In the genomic region with DNA sequence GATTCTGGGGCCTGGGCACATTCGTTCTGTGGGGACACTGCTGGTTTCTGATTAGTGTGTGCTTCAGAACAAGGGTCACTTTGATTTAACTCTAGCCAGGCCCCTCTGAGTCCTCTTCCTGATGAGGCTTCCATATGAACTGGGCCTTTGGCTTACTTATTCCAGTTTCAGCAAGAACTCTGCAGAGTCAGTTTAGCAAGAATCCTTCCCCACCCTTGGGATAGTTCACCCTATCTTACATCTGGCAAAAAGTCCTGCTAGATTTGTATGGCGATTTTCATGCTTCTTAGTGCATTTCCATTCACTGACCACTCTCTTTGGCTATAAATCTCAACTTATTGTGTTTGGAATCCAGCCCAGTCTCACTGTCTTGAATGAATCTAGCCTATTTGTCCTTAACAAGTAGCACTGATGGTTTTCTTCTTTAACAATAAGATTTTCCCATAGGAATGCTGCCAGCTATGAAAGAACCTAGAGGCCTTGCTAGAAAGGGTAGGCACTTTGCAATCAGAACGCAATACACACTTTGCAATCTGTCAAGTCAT, we compare ENCODE assay signal across 21 mouse cellular contexts.
A peak's percentile ranks its signal among the peaks of the same experiment; 100 is the strongest.
DNase-seq lines count a peak whose midpoint lies in the region; ATAC-seq and TF ChIP-seq lines count a peak whose summit lies in the region.
"Had no signal": no experiment of that assay in that cellular context is flagged by ENCODE, and none has a peak within 500 bp of the region (broad histone marks: within the 10 kb centered on the region; RNA-seq: fewer than 3 reads in every experiment).

No protein-coding gene starts in this region.

- H3K9ac ChIP-seq in hindbrain, postnatal 0 days (replicated peaks; ENCODE audit: low read length), result no peak overlapping the region
- H3K9ac ChIP-seq in hindbrain, embryonic 14.5 days, result no peak overlapping the region
- H3K9ac ChIP-seq in lung, embryonic 14.5 days, result no peak overlapping the region
- no peak overlapping the region for H3K9ac ChIP-seq in neural tube, embryonic 14.5 days (replicated peaks; ENCODE audit: low read depth, low read length)
- H3K9ac ChIP-seq: hindbrain, embryonic 15.5 days; neural tube, embryonic 13.5 days had no signal

- no peak for ATAC-seq in hindbrain, postnatal 0 days
- ATAC-seq in hindbrain, embryonic 14.5 days (ENCODE audit: low FRiP score), result no peak
- ATAC-seq in lung, embryonic 14.5 days (ENCODE audit: insufficient read depth), result peak; percentile 74
- peak; percentile 38; the same call in 1 of the 2 replicates for ATAC-seq in neural tube, embryonic 14.5 days (ENCODE audit: low read depth)
- ATAC-seq: intestine, embryonic 16.5 days had no signal

- WGBS in hindbrain, postnatal 0 days, result 46% methylated on average over 3 of the region's 3 CpGs
- WGBS in hindbrain, embryonic 14.5 days, result 57% methylated on average over 3 of the region's 3 CpGs
- WGBS in lung, embryonic 14.5 days, result 36% methylated on average over 3 of the region's 3 CpGs
- 12% methylated on average over 3 of the region's 3 CpGs for WGBS in neural tube, embryonic 14.5 days

- no peak overlapping the region for H3K4me2 ChIP-seq in hindbrain, postnatal 0 days (ENCODE audit: low read depth, low read length)
- H3K4me2 ChIP-seq in hindbrain, embryonic 14.5 days (replicated peaks), result no peak overlapping the region
- H3K4me2 ChIP-seq in lung, embryonic 14.5 days, result no peak overlapping the region
- no peak overlapping the region for H3K4me2 ChIP-seq in neural tube, embryonic 14.5 days (ENCODE audit: low read depth, low read length)
- H3K4me2 ChIP-seq: hindbrain, embryonic 15.5 days; liver, embryonic 11.5 days; neural tube, embryonic 13.5 days had no signal

- peak; percentile 13 for DNase-seq in hindbrain, postnatal 0 days (ENCODE audit: low spot score)
- DNase-seq in hindbrain, embryonic 14.5 days (ENCODE audit: low spot score), result no peak
- DNase-seq in lung, embryonic 14.5 days, result peak; percentile 85
- DNase-seq in lung, postnatal 4 days, result no peak
- no peak for DNase-seq in testis, postnatal 14 days (ENCODE audit: low spot score)
- DNase-seq in ovary, adult 18-20 months (ENCODE audit: low spot score), result no peak
- DNase-seq: adrenal gland, postnatal 14 days; cerebellum, adult 11-12 months; cerebellum, postnatal 14 days; gastrocnemius, postnatal 10 days; heart, adult 18-20 months; heart, postnatal 36 days; left cerebral cortex, postnatal 4 days; right cerebral cortex, postnatal 25 days; thymus, adult 2 months had no signal

- no peaks in the 10 kb centered on the region for H3K4me1 ChIP-seq in hindbrain, postnatal 0 days (ENCODE audit: insufficient read depth, low read length)
- no peaks in the 10 kb centered on the region for H3K4me1 ChIP-seq in hindbrain, embryonic 14.5 days (replicated peaks; ENCODE audit: control insufficient read depth, insufficient read depth, low read length)
- H3K4me1 ChIP-seq in lung, embryonic 14.5 days (ENCODE audit: insufficient read depth), result no peaks in the 10 kb centered on the region
- no peaks in the 10 kb centered on the region for H3K4me1 ChIP-seq in testis, adult 2 months (ENCODE audit: control insufficient read depth, insufficient read depth, low read length)
- no peaks in the 10 kb centered on the region for H3K4me1 ChIP-seq in neural tube, embryonic 14.5 days (ENCODE audit: control insufficient read depth, insufficient read depth, low read length)
- H3K4me1 ChIP-seq: hindbrain, embryonic 15.5 days had no signal

- H3K36me3 ChIP-seq in hindbrain, postnatal 0 days (ENCODE audit: insufficient read depth, low read length), result no peaks in the 10 kb centered on the region
- H3K36me3 ChIP-seq in hindbrain, embryonic 14.5 days (replicated peaks; ENCODE audit: control insufficient read depth, insufficient read depth), result no peaks in the 10 kb centered on the region
- H3K36me3 ChIP-seq in lung, embryonic 14.5 days (ENCODE audit: insufficient read depth), result no peaks in the 10 kb centered on the region
- no peaks in the 10 kb centered on the region for H3K36me3 ChIP-seq in testis, adult 2 months (ENCODE audit: control insufficient read depth, insufficient read depth, low read length)
- no peaks in the 10 kb centered on the region for H3K36me3 ChIP-seq in neural tube, embryonic 14.5 days (ENCODE audit: control insufficient read depth, insufficient read depth, low read length)
- H3K36me3 ChIP-seq: hindbrain, embryonic 15.5 days; neural tube, embryonic 13.5 days had no signal

- H3K27me3 ChIP-seq in hindbrain, postnatal 0 days (ENCODE audit: insufficient read depth, low read length), result no peaks in the 10 kb centered on the region
- H3K27me3 ChIP-seq in hindbrain, embryonic 14.5 days (ENCODE audit: control insufficient read depth, insufficient read depth, low read length), result no peaks in the 10 kb centered on the region
- H3K27me3 ChIP-seq in lung, embryonic 14.5 days (ENCODE audit: insufficient read depth, low read length), result no peaks in the 10 kb centered on the region
- H3K27me3 ChIP-seq in testis, adult 2 months (ENCODE audit: control insufficient read depth, insufficient read depth, low read length), result no peaks in the 10 kb centered on the region
- H3K27me3 ChIP-seq in neural tube, embryonic 14.5 days (ENCODE audit: control insufficient read depth, insufficient read depth, low read length), result no peaks in the 10 kb centered on the region
- H3K27me3 ChIP-seq: hindbrain, embryonic 15.5 days; neural tube, embryonic 13.5 days had no signal

- no peak overlapping the region for H3K4me3 ChIP-seq in hindbrain, postnatal 0 days (ENCODE audit: low read length)
- no peak overlapping the region for H3K4me3 ChIP-seq in hindbrain, embryonic 14.5 days (replicated peaks; ENCODE audit: low read length)
- H3K4me3 ChIP-seq in lung, embryonic 14.5 days (ENCODE audit: low read depth, low read length), result no peak overlapping the region
- H3K4me3 ChIP-seq in testis, adult 2 months (ENCODE audit: control insufficient read depth, low read depth, low read length), result no peak overlapping the region
- no peak overlapping the region for H3K4me3 ChIP-seq in neural tube, embryonic 14.5 days (ENCODE audit: low read depth, low read length)
- H3K4me3 ChIP-seq: hindbrain, embryonic 15.5 days; neural tube, embryonic 13.5 days had no signal

- no peak for TF ChIP-seq POLR2A in testis, adult 2 months (IDR thresholded peaks at IDR 0.05; ENCODE audit: control insufficient read depth, low read depth, low read length)

- H3K27ac ChIP-seq in hindbrain, postnatal 0 days, result no peak overlapping the region
- H3K27ac ChIP-seq in hindbrain, embryonic 14.5 days, result no peak overlapping the region
- peak overlapping the region; percentile 21; the same call in 1 of the 2 replicates for H3K27ac ChIP-seq in lung, embryonic 14.5 days (ENCODE audit: low read depth)
- peak overlapping the region; percentile 1; the same call in 1 of the 2 replicates for H3K27ac ChIP-seq in testis, adult 2 months (ENCODE audit: control insufficient read depth, insufficient read depth, low read depth, low read length)
- no peak overlapping the region for H3K27ac ChIP-seq in neural tube, embryonic 14.5 days (ENCODE audit: low read depth, low read length)
- H3K27ac ChIP-seq: hindbrain, embryonic 15.5 days; neural tube, embryonic 13.5 days had no signal

- H3K9me3 ChIP-seq in hindbrain, postnatal 0 days (ENCODE audit: low read length), result no peaks in the 10 kb centered on the region
- no peaks in the 10 kb centered on the region for H3K9me3 ChIP-seq in hindbrain, embryonic 14.5 days (ENCODE audit: control insufficient read depth, low read length)
- no peaks in the 10 kb centered on the region for H3K9me3 ChIP-seq in lung, embryonic 14.5 days (ENCODE audit: low read depth, low read length)
- H3K9me3 ChIP-seq in neural tube, embryonic 14.5 days (ENCODE audit: control insufficient read depth, low read length), result no peaks in the 10 kb centered on the region
- H3K9me3 ChIP-seq: hindbrain, embryonic 15.5 days; neural tube, embryonic 13.5 days had no signal

- TF ChIP-seq CTCF in hindbrain, postnatal 0 days (IDR thresholded peaks at IDR 0.05; ENCODE audit: low read depth), result no peak
- no peak for TF ChIP-seq CTCF in lung, embryonic 14.5 days (IDR thresholded peaks at IDR 0.05; ENCODE audit: low read depth)
- TF ChIP-seq CTCF in testis, adult 2 months (IDR thresholded peaks at IDR 0.05; ENCODE audit: control insufficient read depth, insufficient read depth, insufficient replicate concordance, low read depth, low read length), result no peak

Comparison
In these comparisons a context has a peak if more than half of its experiments do, and no peak if none do; other contexts are left out.
1. DNase-seq: peak in hindbrain, postnatal 0 days (single experiment) and lung, embryonic 14.5 days (single experiment); none in hindbrain, embryonic 14.5 days (single experiment), lung, postnatal 4 days (0 of 2), testis, postnatal 14 days (single experiment) and ovary, adult 18-20 months (single experiment).
2. ATAC-seq: peak in lung, embryonic 14.5 days (single experiment) and neural tube, embryonic 14.5 days (single experiment); none in hindbrain, postnatal 0 days (single experiment) and hindbrain, embryonic 14.5 days (single experiment).
3. H3K27ac ChIP-seq: peak in lung, embryonic 14.5 days (single experiment) and testis, adult 2 months (single experiment); none in hindbrain, postnatal 0 days (single experiment), hindbrain, embryonic 14.5 days (single experiment) and neural tube, embryonic 14.5 days (single experiment).